Comparison of ENCODE assay signal across 10 mouse cellular contexts in the genomic region with DNA sequence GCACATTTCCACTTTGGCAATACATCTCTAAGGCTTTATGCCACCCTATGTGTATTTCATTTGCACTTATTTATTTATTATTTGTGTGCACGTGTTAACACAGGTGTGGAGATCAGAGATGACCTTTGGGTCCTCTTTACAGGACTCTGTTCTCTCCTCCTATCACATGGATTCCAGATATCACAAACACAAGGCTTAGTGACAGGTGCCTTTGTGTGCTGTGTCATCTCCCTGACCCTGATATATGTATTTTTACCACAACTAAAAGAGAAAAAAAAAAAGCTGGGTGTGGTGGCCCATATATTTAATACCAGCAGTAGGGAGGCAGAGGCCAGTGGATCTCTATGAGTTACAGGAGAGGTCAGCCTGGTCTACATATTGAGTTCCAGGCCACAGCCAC. TPM values are rescaled to one million over a fixed set of nuclear protein-coding genes. Genes with fewer than 3 reads are reported as not detected.
DNase-seq lines count a peak whose midpoint lies in the region; ATAC-seq and TF ChIP-seq lines count a peak whose summit lies in the region.
"Had no signal": no experiment of that assay in that cellular context is flagged by ENCODE, and none has a peak within 500 bp of the region (broad histone marks: within the 10 kb centered on the region; RNA-seq: fewer than 3 reads in every experiment).

No protein-coding gene starts in this region.

- ATAC-seq in kidney, embryonic 16.5 days (ENCODE audit: low FRiP score, low TSS enrichment), result no peak
- ATAC-seq in embryonic facial prominence, embryonic 15.5 days (ENCODE audit: insufficient number of reproducible peaks, low FRiP score, low TSS enrichment, low read depth), result no peak
- peak; percentile 55; the same call in 1 of the 2 replicates for ATAC-seq in intestine, postnatal 0 days
- no peak for ATAC-seq in midbrain, postnatal 0 days (ENCODE audit: low FRiP score)
- ATAC-seq in inflammation-experienced regulatory T-cells, adult 6 months, result no peak

- 53% methylated on average over 1 of the region's 1 CpGs for WGBS in kidney, embryonic 16.5 days
- WGBS in embryonic facial prominence, embryonic 15.5 days, result 55% methylated on average over 1 of the region's 1 CpGs
- WGBS in intestine, postnatal 0 days, result 25% methylated on average over 1 of the region's 1 CpGs
- 70% methylated on average over 1 of the region's 1 CpGs for WGBS in midbrain, postnatal 0 days

- no peaks in the 10 kb centered on the region for H3K36me3 ChIP-seq in kidney, embryonic 16.5 days (ENCODE audit: insufficient read depth, low read length)
- no peaks in the 10 kb centered on the region for H3K36me3 ChIP-seq in embryonic facial prominence, embryonic 15.5 days
- no peaks in the 10 kb centered on the region for H3K36me3 ChIP-seq in intestine, postnatal 0 days (ENCODE audit: control insufficient read depth, insufficient read depth)
- no peaks in the 10 kb centered on the region for H3K36me3 ChIP-seq in midbrain, postnatal 0 days (ENCODE audit: insufficient read depth, low read length)
- H3K36me3 ChIP-seq: liver, embryonic 15.5 days had no signal

- no peak overlapping the region for H3K4me3 ChIP-seq in kidney, embryonic 16.5 days (ENCODE audit: low read length)
- H3K4me3 ChIP-seq in embryonic facial prominence, embryonic 15.5 days (replicated peaks), result no peak overlapping the region
- H3K4me3 ChIP-seq in intestine, postnatal 0 days (ENCODE audit: low read depth, low read length), result no peak overlapping the region
- peak overlapping the region; percentile 33; the same call in 1 of the 2 replicates for H3K4me3 ChIP-seq in midbrain, postnatal 0 days (ENCODE audit: low read depth, low read length)

- peaks cover 19% of the 10 kb centered on the region for H3K4me1 ChIP-seq in kidney, embryonic 16.5 days (ENCODE audit: insufficient read depth, low read length)
- H3K4me1 ChIP-seq in embryonic facial prominence, embryonic 15.5 days, result peaks cover 24% of the 10 kb centered on the region
- no peaks in the 10 kb centered on the region for H3K4me1 ChIP-seq in intestine, postnatal 0 days (replicated peaks; ENCODE audit: control insufficient read depth, insufficient read depth, low read length)
- no peaks in the 10 kb centered on the region for H3K4me1 ChIP-seq in midbrain, postnatal 0 days (ENCODE audit: insufficient read depth, low read length)

- no peaks in the 10 kb centered on the region for H3K27me3 ChIP-seq in kidney, embryonic 16.5 days (ENCODE audit: insufficient read depth, low read length)
- no peaks in the 10 kb centered on the region for H3K27me3 ChIP-seq in embryonic facial prominence, embryonic 15.5 days
- no peaks in the 10 kb centered on the region for H3K27me3 ChIP-seq in intestine, postnatal 0 days (replicated peaks; ENCODE audit: control insufficient read depth, insufficient read depth, low read length)
- H3K27me3 ChIP-seq in midbrain, postnatal 0 days (ENCODE audit: insufficient read depth, low read length), result no peaks in the 10 kb centered on the region
- H3K27me3 ChIP-seq: liver, embryonic 15.5 days had no signal

- H3K9ac ChIP-seq in kidney, embryonic 16.5 days (replicated peaks; ENCODE audit: low read length), result peak overlapping the region; percentile 70
- H3K9ac ChIP-seq in embryonic facial prominence, embryonic 15.5 days, result no peak overlapping the region
- H3K9ac ChIP-seq in intestine, postnatal 0 days (ENCODE audit: low read depth, low read length), result no peak overlapping the region
- H3K9ac ChIP-seq in midbrain, postnatal 0 days (replicated peaks; ENCODE audit: low read length, poor library complexity, severe bottlenecking), result no peak overlapping the region

- DNase-seq in kidney, adult 18-20 months, result no peak
- no peak for DNase-seq in midbrain, postnatal 0 days (ENCODE audit: low spot score)
- no peak for DNase-seq in natural killer cell, adult 2 months (ENCODE audit: low spot score in 2 of 2)
- no peak for DNase-seq in frontal cortex, postnatal 10 days (ENCODE audit: low spot score in 2 of 2)

- peak overlapping the region; percentile 64 for H3K4me2 ChIP-seq in kidney, embryonic 16.5 days (replicated peaks; ENCODE audit: low read depth, low read length)
- peak overlapping the region; percentile 67; the same call in 1 of the 2 replicates for H3K4me2 ChIP-seq in embryonic facial prominence, embryonic 15.5 days (replicated peaks)
- peak overlapping the region; percentile 54; the same call in 1 of the 2 replicates for H3K4me2 ChIP-seq in intestine, postnatal 0 days (replicated peaks; ENCODE audit: low read depth)
- peak overlapping the region; percentile 54 for H3K4me2 ChIP-seq in midbrain, postnatal 0 days (ENCODE audit: low read depth, low read length, poor library complexity, severe bottlenecking)

- no peaks in the 10 kb centered on the region for H3K9me3 ChIP-seq in kidney, embryonic 16.5 days (ENCODE audit: low read length)
- H3K9me3 ChIP-seq in embryonic facial prominence, embryonic 15.5 days (replicated peaks), result no peaks in the 10 kb centered on the region
- H3K9me3 ChIP-seq in intestine, postnatal 0 days (ENCODE audit: control insufficient read depth), result no peaks in the 10 kb centered on the region
- no peaks in the 10 kb centered on the region for H3K9me3 ChIP-seq in midbrain, postnatal 0 days (ENCODE audit: low read length)
- H3K9me3 ChIP-seq: liver, embryonic 15.5 days had no signal

- no peak for TF ChIP-seq CTCF in intestine, postnatal 0 days (IDR thresholded peaks at IDR 0.05; ENCODE audit: low read depth)
- TF ChIP-seq CTCF in midbrain, postnatal 0 days (IDR thresholded peaks at IDR 0.05), result no peak

- peak overlapping the region; percentile 94 for H3K27ac ChIP-seq in kidney, embryonic 16.5 days (ENCODE audit: low read length)
- peak overlapping the region; percentile 95; the same call in 1 of the 2 replicates for H3K27ac ChIP-seq in embryonic facial prominence, embryonic 15.5 days (replicated peaks)
- H3K27ac ChIP-seq in intestine, postnatal 0 days (ENCODE audit: low read depth, low read length), result no peak overlapping the region
- H3K27ac ChIP-seq in midbrain, postnatal 0 days (ENCODE audit: low read depth, low read length), result peak overlapping the region; percentile 89

RNA-seq across cellular contexts. Expression of a gene that starts 10.3 kb away (rescaled TPM):
- 1.3 TPM in 2 replicates for polyA plus RNA-seq in kidney, embryonic 16.5 days (2015; fragmentation: Nextera tagmentation; extraction: Ambion mirVana)
- polyA plus RNA-seq in embryonic facial prominence, embryonic 15.5 days (2015; fragmentation: Nextera tagmentation; extraction: Ambion mirVana), result 0.77 and 1.6 TPM in 2 replicates
- polyA plus RNA-seq in intestine, postnatal 0 days (2015; fragmentation: Nextera tagmentation; extraction: Ambion mirVana), result 3.8 and 4.0 TPM in 2 replicates
- not detected in 2 replicates for total RNA-seq in midbrain, postnatal 0 days (2014; rRNA removed)
- 0.44 and 0.49 TPM in 2 replicates for polyA plus RNA-seq in midbrain, postnatal 0 days (2015; fragmentation: Nextera tagmentation; extraction: Ambion mirVana)
- not detected for polyA plus RNA-seq in inflammation-experienced regulatory T-cells, adult 6 months (2017; shearing (Covaris generic))
- polyA plus RNA-seq: liver, embryonic 15.5 days had no signal

RNA-seq across cellular contexts. Expression of a gene that starts 17.9 kb away (rescaled TPM):
- 46.8 and 50.9 TPM in 2 replicates for polyA plus RNA-seq in kidney, embryonic 16.5 days (2015; fragmentation: Nextera tagmentation; extraction: Ambion mirVana)
- 42.5 and 45.8 TPM in 2 replicates for polyA plus RNA-seq in embryonic facial prominence, embryonic 15.5 days (2015; fragmentation: Nextera tagmentation; extraction: Ambion mirVana)
- 47.2 and 47.6 TPM in 2 replicates for polyA plus RNA-seq in intestine, postnatal 0 days (2015; fragmentation: Nextera tagmentation; extraction: Ambion mirVana)
- total RNA-seq in midbrain, postnatal 0 days (2014; rRNA removed), result 94.4 and 113 TPM in 2 replicates
- 46.2 and 51.9 TPM in 2 replicates for polyA plus RNA-seq in midbrain, postnatal 0 days (2015; fragmentation: Nextera tagmentation; extraction: Ambion mirVana)
- polyA plus RNA-seq in inflammation-experienced regulatory T-cells, adult 6 months (2017; shearing (Covaris generic)), result 10 to 100 TPM in 2 of 3 experiments, 1 to 10 TPM in 1; 9.1 to 18.5 (median 14.7) TPM

RNA-seq across cellular contexts. Expression of a gene that starts 32.7 kb away (rescaled TPM):
- 0.41 and 0.82 TPM in 2 replicates for polyA plus RNA-seq in kidney, embryonic 16.5 days (2015; fragmentation: Nextera tagmentation; extraction: Ambion mirVana)
- polyA plus RNA-seq in embryonic facial prominence, embryonic 15.5 days (2015; fragmentation: Nextera tagmentation; extraction: Ambion mirVana), result 0.28 and 0.39 TPM in 2 replicates
- not detected in 2 replicates for polyA plus RNA-seq in intestine, postnatal 0 days (2015; fragmentation: Nextera tagmentation; extraction: Ambion mirVana)
- total RNA-seq in midbrain, postnatal 0 days (2014; rRNA removed), result not detected in 2 replicates
- not detected in 2 replicates for polyA plus RNA-seq in midbrain, postnatal 0 days (2015; fragmentation: Nextera tagmentation; extraction: Ambion mirVana)
- polyA plus RNA-seq in inflammation-experienced regulatory T-cells, adult 6 months (2017; shearing (Covaris generic)), result under 1 TPM in 1 of 3 experiments, not detected in 2; 0.63 TPM
- total RNA-seq: ES-E14 had no signal
- polyA plus RNA-seq: liver, embryonic 15.5 days had no signal

RNA-seq across cellular contexts. Expression of a gene that starts 40.5 kb away (rescaled TPM):
- polyA plus RNA-seq in kidney, embryonic 16.5 days (2015; fragmentation: Nextera tagmentation; extraction: Ambion mirVana), result 13.9 and 14.2 TPM in 2 replicates
- polyA plus RNA-seq in embryonic facial prominence, embryonic 15.5 days (2015; fragmentation: Nextera tagmentation; extraction: Ambion mirVana), result 10.9 and 12.1 TPM in 2 replicates
- 10.8 and 11.0 TPM in 2 replicates for polyA plus RNA-seq in intestine, postnatal 0 days (2015; fragmentation: Nextera tagmentation; extraction: Ambion mirVana)
- total RNA-seq in midbrain, postnatal 0 days (2014; rRNA removed), result 2.9 and 6.3 TPM in 2 replicates
- polyA plus RNA-seq in midbrain, postnatal 0 days (2015; fragmentation: Nextera tagmentation; extraction: Ambion mirVana), result 4.1 and 4.3 TPM in 2 replicates
- polyA plus RNA-seq in inflammation-experienced regulatory T-cells, adult 6 months (2017; shearing (Covaris generic)), result 1 to 10 TPM; 6.2 to 6.9 (median 6.3) TPM

RNA-seq across cellular contexts. Expression of a gene that starts 40.6 kb away (rescaled TPM):
- polyA plus RNA-seq in kidney, embryonic 16.5 days (2015; fragmentation: Nextera tagmentation; extraction: Ambion mirVana), result 45.9 and 47.6 TPM in 2 replicates
- polyA plus RNA-seq in embryonic facial prominence, embryonic 15.5 days (2015; fragmentation: Nextera tagmentation; extraction: Ambion mirVana), result 46.2 and 46.8 TPM in 2 replicates
- 31.7 and 31.9 TPM in 2 replicates for polyA plus RNA-seq in intestine, postnatal 0 days (2015; fragmentation: Nextera tagmentation; extraction: Ambion mirVana)
- 44.3 and 54.7 TPM in 2 replicates for total RNA-seq in midbrain, postnatal 0 days (2014; rRNA removed)
- 34.4 and 39.3 TPM in 2 replicates for polyA plus RNA-seq in midbrain, postnatal 0 days (2015; fragmentation: Nextera tagmentation; extraction: Ambion mirVana)
- 10 to 100 TPM; 26.0 to 43.4 (median 28.2) TPM for polyA plus RNA-seq in inflammation-experienced regulatory T-cells, adult 6 months (2017; shearing (Covaris generic))
